Mouse (Mus musculus) cerebellum, adult 2 months (tissue): Measurements from ENCODE around the gene Ctnna2.

Source experiments
- CTCF ChIP-seq: fragments of 200-500 bp; IDR thresholded peaks from 2 replicates; pipeline ENCODE4 v1.5.1; 2011; ENCODE audit warnings: low read depth, mild to moderate bottlenecking, control low read depth, low read length, moderate library complexity, borderline replicate concordance; ENCODE audit not compliant: insufficient read depth
- POLR2A ChIP-seq: fragments of 200-500 bp; IDR thresholded peaks from 2 replicates; pipeline ENCODE4 v1.6.1; 2011; ENCODE audit warnings: low read length, control low read depth, borderline replicate concordance; ENCODE audit not compliant: insufficient read depth

DNA sequence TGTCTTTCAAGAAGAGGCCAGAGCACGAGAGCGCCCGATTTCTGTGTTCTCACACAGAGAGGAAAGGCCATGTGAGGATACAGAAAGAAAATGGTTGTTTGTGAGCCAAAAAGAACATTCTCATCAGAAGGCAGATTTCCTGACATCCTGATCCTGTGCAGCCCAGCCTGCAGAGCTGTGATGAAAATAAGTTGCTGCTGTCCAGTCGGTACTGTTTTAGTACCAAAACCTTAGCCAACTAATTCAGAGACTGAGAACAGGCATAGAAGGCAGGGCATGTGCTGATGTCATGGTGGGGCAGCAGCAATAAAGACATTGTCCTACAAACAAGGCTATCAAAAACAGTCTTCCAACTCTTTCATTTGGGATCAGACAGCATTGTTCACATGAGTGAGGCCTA is 549.1 kb downstream of the Ctnna2 start:
- TF ChIP-seq CTCF, result no peak
- TF ChIP-seq POLR2A, result no peak
